ENCODE assay signal across 20 mouse cellular contexts in genomic region chr15:74283172-74283534, GRCm38 (mm10).
A peak's percentile ranks its signal among the peaks of the same experiment; 100 is the strongest.
DNase-seq lines count a peak whose midpoint lies in the region; ATAC-seq lines count a peak whose summit lies in the region.
"Had no signal": no experiment of that assay in that cellular context is flagged by ENCODE, and none has a peak within 500 bp of the region (broad histone marks: within the 10 kb centered on the region; RNA-seq: fewer than 3 reads in every experiment).

No protein-coding gene starts in this region.

- DNase-seq in frontal cortex, postnatal 25 days (ENCODE audit: low spot score in 2 of 2), result no peak
- DNase-seq in forebrain, embryonic 14.5 days (ENCODE audit: low spot score), result no peak
- DNase-seq in adipocyte (ENCODE audit: low spot score), result no peak
- DNase-seq in layer of hippocampus, postnatal 10 days (ENCODE audit: low spot score in 2 of 2), result no peak
- DNase-seq in testis, postnatal 14 days (ENCODE audit: low spot score), result no peak
- DNase-seq: adrenal gland, adult 8-10 months; cerebellum, adult 9-10 months; embryo, embryonic 11 days; gastrocnemius, postnatal 25 days; kidney, adult 2 months; kidney, postnatal 4 days; layer of hippocampus, postnatal 36 days; left cerebral cortex, postnatal 4 days; lung, adult 18-20 months; retina, postnatal 1 day had no signal

- H3K4me2 ChIP-seq in forebrain, embryonic 14.5 days (ENCODE audit: low read length), result no peak overlapping the region
- no peak overlapping the region for H3K4me2 ChIP-seq in hindbrain, embryonic 16.5 days (ENCODE audit: low read length)
- H3K4me2 ChIP-seq in neural tube, embryonic 12.5 days (replicated peaks), result no peak overlapping the region
- H3K4me2 ChIP-seq: embryonic facial prominence, embryonic 15.5 days had no signal

- peak; percentile 76; the same call in 1 of the 2 replicates for ATAC-seq in frontal cortex, adult (ENCODE audit: low TSS enrichment)
- no peak for ATAC-seq in forebrain, embryonic 14.5 days
- peak; percentile 55 for ATAC-seq in hindbrain, embryonic 16.5 days
- no peak for ATAC-seq in neural tube, embryonic 12.5 days (ENCODE audit: low FRiP score, low read depth)

- H3K9ac ChIP-seq in forebrain, embryonic 14.5 days (ENCODE audit: low read length), result peak overlapping the region; percentile 29; the same call in 1 of the 2 replicates
- no peak overlapping the region; the same call in 1 of the 2 replicates for H3K9ac ChIP-seq in hindbrain, embryonic 16.5 days (ENCODE audit: low read depth, low read length)
- H3K9ac ChIP-seq in neural tube, embryonic 12.5 days, result 0 out of 2 replicates have a peak overlapping the region, but pooled peaks have one; percentile 9
- H3K9ac ChIP-seq: embryonic facial prominence, embryonic 15.5 days had no signal

- no peak overlapping the region for H3K4me3 ChIP-seq in forebrain, embryonic 14.5 days (ENCODE audit: low read depth, low read length)
- H3K4me3 ChIP-seq in hindbrain, embryonic 16.5 days (ENCODE audit: low read length), result no peak overlapping the region
- no peak overlapping the region for H3K4me3 ChIP-seq in neural tube, embryonic 12.5 days
- H3K4me3 ChIP-seq: embryonic facial prominence, embryonic 15.5 days had no signal

- H3K36me3 ChIP-seq in forebrain, embryonic 14.5 days (ENCODE audit: control insufficient read depth, insufficient read depth, low read length), result no peaks in the 10 kb centered on the region
- H3K36me3 ChIP-seq in hindbrain, embryonic 16.5 days (ENCODE audit: control insufficient read depth, insufficient read depth, low read length), result no peaks in the 10 kb centered on the region
- no peaks in the 10 kb centered on the region for H3K36me3 ChIP-seq in neural tube, embryonic 12.5 days
- H3K36me3 ChIP-seq: embryonic facial prominence, embryonic 15.5 days had no signal

- H3K4me1 ChIP-seq in forebrain, embryonic 14.5 days (ENCODE audit: control insufficient read depth, insufficient read depth, low read length), result 0 out of 2 replicates have a peak, but pooled peaks cover 3% of the 10 kb centered on the region
- peaks cover 11% of the 10 kb centered on the region for H3K4me1 ChIP-seq in hindbrain, embryonic 16.5 days (ENCODE audit: control insufficient read depth, insufficient read depth, low read depth, low read length)
- H3K4me1 ChIP-seq in neural tube, embryonic 12.5 days, result peaks cover 10% of the 10 kb centered on the region; the same call in 1 of the 2 replicates
- H3K4me1 ChIP-seq: embryonic facial prominence, embryonic 15.5 days had no signal

- no peaks in the 10 kb centered on the region for H3K9me3 ChIP-seq in forebrain, embryonic 14.5 days (replicated peaks; ENCODE audit: control insufficient read depth, low read length)
- no peaks in the 10 kb centered on the region for H3K9me3 ChIP-seq in hindbrain, embryonic 16.5 days (ENCODE audit: control insufficient read depth, low read length)
- no peaks in the 10 kb centered on the region for H3K9me3 ChIP-seq in neural tube, embryonic 12.5 days
- H3K9me3 ChIP-seq: embryonic facial prominence, embryonic 15.5 days had no signal

- H3K27ac ChIP-seq in forebrain, embryonic 14.5 days (ENCODE audit: low read depth, low read length), result no peak overlapping the region
- H3K27ac ChIP-seq in hindbrain, embryonic 16.5 days (ENCODE audit: low read depth, low read length), result peak overlapping the region; percentile 77
- H3K27ac ChIP-seq in neural tube, embryonic 12.5 days, result no peak overlapping the region
- H3K27ac ChIP-seq: embryonic facial prominence, embryonic 15.5 days had no signal

- no peaks in the 10 kb centered on the region for H3K27me3 ChIP-seq in forebrain, embryonic 14.5 days (replicated peaks; ENCODE audit: control insufficient read depth, insufficient read depth, low read length)
- H3K27me3 ChIP-seq in hindbrain, embryonic 16.5 days (replicated peaks; ENCODE audit: control insufficient read depth, insufficient read depth, low read length), result no peaks in the 10 kb centered on the region
- no peaks in the 10 kb centered on the region; the same call in 1 of the 2 replicates for H3K27me3 ChIP-seq in neural tube, embryonic 12.5 days (replicated peaks)
- H3K27me3 ChIP-seq: CH12.LX; embryonic facial prominence, embryonic 15.5 days had no signal

- 74% methylated on average over 5 of the region's 5 CpGs for WGBS in forebrain, embryonic 14.5 days
- WGBS in hindbrain, embryonic 16.5 days, result 49% methylated on average over 5 of the region's 5 CpGs
- 59% methylated on average over 5 of the region's 5 CpGs for WGBS in neural tube, embryonic 12.5 days

Comparison
In these comparisons a context has a peak if more than half of its experiments do, and no peak if none do; other contexts are left out.
1. ATAC-seq: peak in frontal cortex, adult (single experiment) and hindbrain, embryonic 16.5 days (single experiment); none in forebrain, embryonic 14.5 days (single experiment) and neural tube, embryonic 12.5 days (single experiment).